Mouse (Mus musculus) kidney, postnatal 36 days (tissue): ENCODE measurements around the gene Mapk8ip2.
A peak's percentile ranks its signal among the peaks of the same experiment; 100 is the strongest.
"Not testable (repeated sequence)": the region's sequence is repeated elsewhere in the genome, so short reads cannot be mapped to it uniquely, and the experiment has no call there.

Experiments
- DNase-seq, 2 experiments: peaks; one replicate each; pipeline ENCODE4 v3.0.0; 2021 to 2022; ENCODE audit warnings: mixed read lengths in 2 of 2

The Mapk8ip2 gene

DNA sequence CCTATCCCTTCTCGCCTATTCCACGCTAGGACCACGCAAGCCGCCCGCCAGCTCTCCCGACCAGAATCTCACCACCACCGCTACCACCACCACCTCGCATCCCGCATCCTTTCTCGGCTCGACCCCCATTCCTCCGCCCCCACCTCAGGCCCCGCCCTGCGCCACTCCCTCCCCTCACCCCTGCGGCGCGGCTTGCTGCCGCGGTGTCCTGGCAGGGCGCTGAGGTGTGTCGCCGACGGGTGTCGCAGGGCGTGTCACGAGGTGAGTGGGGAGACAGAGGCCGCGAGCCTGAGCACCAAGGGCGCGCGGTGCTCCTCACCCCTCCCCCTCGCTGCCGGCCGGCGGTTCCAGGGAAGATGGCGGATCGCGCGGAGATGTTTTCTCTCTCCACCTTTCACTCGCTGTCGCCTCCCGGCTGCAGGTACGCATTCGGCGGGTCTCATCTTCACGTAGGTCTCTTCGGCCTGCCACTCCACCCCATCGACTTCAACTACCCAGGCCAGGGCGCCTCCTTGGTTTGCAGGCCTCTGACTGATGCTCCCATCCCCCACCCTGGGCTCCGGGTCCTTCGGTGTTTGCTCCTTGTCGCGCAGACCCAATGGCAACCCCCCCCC is at the start of gene Mapk8ip2:
Gene Mapk8ip2 (plus strand): TSS at position 49 of the 614 bp plus-strand sequence.
- no peak for DNase-seq

DNA sequence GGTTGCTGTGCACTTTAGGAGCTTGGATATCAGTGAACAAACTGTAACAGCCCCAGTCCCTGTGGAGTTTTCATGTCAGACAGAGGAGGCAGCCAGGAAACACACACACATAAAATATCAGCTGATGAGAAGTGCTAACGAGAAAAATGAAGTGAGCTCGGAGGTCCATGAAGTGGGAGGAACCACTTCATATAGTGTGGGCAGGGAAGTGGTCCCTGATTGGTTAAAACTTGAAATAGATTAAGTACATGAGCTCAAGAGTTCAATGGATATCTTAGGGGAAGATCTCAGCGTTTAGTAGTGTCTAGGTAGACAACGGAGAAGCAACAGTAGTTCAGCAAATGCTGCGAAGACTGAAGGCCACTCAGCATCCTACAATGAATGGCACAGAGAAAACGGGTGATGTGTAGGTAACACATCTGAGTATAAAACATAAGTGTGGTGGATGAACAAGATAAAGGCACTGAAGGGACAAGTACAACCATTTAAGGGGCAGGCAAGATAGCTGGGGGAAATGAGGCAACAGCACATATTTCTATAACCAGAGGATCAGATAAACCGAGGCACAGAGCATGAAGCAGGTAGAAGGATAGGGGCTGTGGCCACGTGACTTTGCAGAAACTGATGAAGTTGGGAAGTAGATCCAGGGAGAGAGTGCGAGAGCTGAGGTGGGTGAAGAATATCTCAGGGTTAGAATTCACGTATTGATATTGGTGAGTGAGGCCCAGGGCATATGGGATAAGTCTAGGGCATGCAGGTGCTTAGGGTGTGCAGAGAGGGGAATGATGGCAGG is 48.7 kb upstream of the Mapk8ip2 start:
- DNase-seq, result no peak

DNA sequence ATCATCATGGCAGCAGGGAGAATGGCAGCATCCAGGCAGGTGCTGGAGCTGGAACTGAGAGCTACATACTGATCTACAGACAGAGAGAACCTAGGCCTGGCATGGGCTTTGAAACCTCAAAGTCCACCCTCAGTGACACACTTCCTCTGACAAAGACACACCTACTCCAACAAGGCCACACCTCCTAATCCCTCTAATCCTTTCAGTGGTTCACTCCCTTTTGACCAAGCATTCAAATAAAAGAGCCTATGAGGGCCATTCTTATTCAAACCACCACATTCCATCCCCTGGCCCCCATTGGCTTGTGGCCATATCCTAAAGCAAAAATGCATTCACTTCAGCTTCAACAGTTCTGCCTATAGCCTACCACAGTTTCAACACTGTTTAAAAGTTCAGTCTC is 47.0 kb upstream of the Mapk8ip2 start:
- no peak for DNase-seq

DNA sequence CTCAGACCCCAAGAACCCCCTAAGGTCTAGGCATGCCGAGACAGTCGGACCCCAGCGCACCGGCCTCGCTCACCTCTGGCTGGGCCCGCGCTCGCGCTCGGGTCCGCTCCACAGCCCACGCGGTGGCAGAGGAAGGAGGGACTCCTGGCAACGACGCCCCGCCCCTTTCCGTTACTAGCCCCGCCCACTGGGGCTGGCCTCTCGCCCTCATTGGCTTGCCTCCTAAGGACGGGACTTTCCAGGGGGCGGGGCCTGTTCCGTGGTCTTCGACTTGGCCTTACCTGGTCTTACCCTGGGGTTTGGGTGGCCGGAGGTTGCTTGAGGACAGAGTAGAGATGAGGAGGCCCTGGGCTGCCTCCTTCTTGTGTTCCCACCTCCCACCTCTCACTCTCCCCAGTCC is 43.6 kb upstream of the Mapk8ip2 start, which contains the start of gene Syce3:
Gene Syce3 (minus strand): TSS at position 386 of the 400 bp plus-strand sequence.
- no peak for DNase-seq

DNA sequence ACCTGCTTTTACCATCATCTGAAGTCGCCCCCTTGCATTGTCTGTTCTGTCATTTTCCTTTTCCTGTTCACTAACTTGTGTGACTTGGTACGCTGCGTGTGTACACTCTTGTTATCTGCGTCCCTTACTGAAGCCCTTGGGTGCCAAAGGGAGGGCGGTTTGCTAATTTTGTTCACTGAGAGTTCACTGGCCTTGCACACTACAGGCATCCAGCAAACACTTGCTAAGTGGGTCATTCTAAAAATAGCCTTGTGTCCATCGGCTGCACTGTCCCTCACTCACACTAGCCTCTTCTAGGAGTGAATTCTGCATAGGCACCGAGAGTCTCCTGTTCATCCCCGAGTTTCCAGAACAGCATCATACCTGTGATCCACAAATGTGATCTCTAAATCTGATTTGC is 38.4 kb upstream of the Mapk8ip2 start:
- no peak for DNase-seq

DNA sequence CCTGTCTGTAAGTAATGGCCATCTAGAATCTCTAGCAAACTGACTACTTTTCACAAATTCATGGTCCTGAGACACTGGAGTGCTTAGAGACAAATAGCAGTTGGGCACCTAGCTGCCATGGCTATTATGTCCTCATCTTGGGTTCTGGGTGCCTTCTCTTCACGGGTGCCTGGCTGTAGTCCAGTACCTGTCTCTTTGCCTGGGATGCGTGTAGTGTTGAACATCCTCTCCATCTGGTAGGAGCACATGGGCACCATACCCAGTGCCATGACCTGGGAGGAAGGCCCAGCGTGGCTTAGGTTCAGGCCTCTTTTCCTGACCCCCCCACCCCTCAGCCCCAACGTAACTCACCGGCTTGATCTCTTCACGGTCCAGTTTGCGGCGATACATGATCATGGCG is 31.8 kb upstream of the Mapk8ip2 start:
- DNase-seq, result no peak

DNA sequence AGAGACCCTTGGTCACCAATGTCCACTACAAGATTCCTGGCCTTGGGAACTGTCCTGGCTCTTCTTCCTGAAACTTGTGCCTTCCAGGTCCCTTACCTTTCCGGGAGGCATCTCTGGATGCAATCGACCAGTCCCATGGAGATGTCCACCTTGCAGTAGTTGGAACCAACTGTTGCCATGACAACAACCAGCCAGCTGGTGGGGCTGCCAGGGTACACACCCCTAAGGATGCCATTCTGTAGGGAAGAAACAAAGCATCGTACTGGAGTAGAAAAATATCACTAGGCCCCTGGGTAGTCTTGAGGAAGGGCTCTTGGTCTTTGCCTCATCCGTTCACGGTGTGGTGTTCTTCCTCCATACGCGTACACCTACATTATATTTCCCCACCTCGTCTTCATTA is 29.1 kb upstream of the Mapk8ip2 start:
- DNase-seq, result no peak

DNA sequence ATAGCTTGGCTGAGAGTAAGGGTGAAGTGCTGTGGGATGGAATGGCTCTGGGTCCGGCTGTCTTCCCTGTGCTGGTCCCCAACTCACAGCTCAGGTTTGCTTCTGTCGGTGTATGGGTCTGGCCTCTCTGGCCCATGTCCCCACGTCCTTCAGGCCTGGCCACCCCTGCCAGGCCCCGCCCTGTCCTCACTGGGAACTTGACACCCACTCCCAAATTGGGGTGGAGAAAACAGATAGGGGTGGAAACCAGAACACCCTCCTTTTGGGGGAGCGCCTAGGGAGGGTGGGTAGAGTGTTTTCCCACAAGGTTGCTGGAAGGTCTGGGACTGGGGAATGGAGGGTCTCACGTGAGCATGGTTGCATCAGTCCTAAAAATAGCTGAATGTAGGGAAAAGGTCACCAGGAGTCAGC is 28.0 kb upstream of the Mapk8ip2 start, which contains the start of gene Cpt1b:
Gene Cpt1b (minus strand): TSS at position 153 of the 411 bp plus-strand sequence.
- DNase-seq, result peak; percentile 60 to 61

DNA sequence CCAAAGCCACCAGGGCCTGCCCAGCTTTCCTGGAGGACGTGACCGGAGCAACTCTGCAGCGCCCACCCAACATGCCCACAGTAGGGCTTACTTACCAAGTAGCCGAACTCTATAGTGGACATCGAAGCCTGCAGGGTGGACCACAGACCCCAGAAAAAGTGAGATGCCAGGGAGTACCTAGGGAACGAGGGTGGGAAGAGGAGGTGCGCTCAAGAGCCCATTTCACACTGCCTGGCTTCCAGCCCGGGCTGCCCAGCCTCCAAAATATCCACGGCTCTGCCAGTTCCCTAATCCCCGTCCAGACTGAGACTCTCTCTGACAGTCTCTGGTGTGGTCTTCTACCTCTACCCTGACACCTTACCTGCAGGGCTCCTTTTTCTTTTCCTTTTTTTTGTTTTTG is 27.0 kb upstream of the Mapk8ip2 start:
- DNase-seq, result no peak

DNA sequence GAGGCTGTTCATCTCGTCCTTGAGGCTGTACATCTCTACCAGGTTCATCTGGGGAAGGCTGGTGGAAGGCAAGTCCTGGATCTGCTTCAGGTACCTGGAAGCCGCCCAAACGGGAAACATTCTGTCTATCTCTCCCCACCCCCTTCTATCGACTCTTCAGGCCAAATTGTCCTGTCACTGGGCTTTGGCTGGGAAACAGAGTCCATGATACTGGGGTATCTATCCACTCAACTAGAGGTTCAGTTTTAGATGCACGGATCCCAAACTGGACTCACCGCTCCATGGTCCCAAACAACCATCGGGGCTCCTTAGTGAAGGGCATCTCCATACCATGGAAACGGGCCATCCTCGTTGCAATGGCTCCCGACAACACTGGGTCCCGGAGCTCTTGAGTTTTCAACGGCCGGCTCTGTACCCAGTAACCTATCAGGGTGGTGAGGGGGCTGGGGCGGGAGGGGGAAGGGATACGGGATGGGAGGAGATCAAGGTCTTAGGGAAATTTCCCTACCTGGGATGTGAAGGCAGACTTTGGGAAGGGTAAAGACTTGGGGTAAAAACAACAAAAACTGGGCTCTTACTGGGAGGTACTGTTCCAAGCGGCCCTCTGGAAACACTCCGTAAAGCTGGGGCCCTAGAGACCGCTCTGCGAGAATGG is 25.4 kb upstream of the Mapk8ip2 start:
- DNase-seq, result no peak

DNA sequence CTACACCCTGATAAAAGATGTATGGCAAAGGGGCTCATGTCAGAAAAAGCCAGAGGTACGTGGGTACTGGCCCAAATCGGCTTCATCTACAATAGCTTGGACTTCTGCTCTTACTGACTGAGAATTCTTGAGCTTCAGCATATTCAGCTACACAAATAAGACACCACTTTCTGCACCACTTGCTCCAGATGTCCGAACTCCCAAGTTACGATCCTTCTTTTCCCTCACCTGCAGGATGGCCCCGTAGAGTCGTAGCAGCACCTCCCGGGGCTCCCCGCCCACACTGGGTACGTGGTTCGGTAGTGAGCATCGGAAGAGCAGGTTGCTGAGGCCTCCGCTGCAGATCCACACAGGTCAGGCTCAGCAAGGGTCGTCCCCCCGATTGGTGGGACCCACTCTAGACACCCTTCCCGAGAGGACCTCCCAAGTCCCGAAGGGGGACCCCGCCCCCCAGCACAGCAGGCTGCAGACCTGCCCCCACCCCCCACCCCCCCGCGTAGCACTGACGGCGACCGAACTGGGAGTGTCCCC is 24.8 kb upstream of the Mapk8ip2 start:
- no peak for DNase-seq

DNA sequence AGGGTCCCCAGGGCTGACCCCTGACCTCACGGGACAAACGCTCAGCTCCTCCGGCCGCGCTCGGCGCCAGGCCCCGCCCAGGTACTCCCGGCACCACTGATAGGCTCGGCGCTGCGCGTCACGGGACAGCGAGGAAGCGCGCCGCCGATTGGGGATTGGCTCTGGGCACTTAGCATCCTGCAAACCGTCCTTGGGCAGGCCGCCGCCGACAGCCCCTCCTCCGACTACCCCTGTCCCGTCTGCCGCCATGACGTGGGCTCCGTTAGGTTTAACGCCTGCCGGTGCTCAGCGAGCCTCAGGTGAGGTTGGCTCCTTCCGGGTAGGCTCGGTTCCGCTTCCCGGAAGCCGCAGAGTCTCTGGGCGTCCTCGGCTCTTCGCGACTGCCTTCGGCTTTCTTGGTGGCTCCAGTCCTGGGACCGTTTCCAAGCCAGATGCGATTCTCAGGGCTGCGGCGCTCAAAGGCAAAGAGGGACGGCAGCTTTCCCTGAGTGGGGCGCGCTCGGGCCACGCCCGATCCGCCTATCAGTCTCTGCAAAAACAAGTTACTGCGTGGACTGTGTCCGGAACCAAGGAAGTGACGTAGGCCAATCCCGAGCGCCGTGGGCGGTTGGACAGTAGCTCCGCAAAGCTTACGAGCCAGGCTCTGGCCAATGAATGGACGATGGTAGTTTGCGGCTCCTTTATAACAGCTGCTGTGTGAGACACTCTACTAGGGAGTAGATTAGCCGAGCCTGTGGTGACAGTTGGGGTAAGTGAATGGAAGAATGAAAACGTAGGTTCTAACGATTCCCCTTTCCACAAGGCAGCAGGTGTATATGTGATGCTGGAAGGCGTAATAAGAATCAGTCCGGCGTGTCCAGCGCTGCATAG is 24.1 kb upstream of the Mapk8ip2 start, which contains the start of the genes C730034F03Rik, Gm44502 and Chkb:
Gene C730034F03Rik (plus strand): TSS at position 238 of the 870 bp plus-strand sequence.
Gene Gm44502 (minus strand): TSS at position 345 of the 870 bp plus-strand sequence.
Gene Chkb (minus strand): TSS at position 557 of the 870 bp plus-strand sequence.
- DNase-seq, result peak; percentile 95 to 96

DNA sequence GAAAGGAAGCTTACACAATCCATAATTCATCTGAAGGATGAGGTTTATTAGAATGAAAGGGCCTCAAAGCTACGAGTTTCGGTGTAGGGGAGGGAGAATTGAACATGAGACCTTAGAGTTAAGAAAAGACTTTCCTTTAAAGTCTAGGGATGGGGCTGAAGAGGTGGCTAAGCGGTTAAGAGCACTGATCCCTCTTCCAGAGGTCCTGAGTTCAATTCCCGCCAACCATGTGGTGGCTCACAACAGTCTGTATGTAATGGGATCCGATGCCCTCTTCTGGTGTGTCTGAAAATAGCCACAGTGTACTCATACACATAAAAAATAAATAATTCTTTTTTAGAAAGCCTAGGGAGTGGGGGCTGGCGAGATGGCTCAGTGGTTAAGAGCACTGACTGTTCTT is 23.4 kb upstream of the Mapk8ip2 start:
- no peak for DNase-seq

DNA sequence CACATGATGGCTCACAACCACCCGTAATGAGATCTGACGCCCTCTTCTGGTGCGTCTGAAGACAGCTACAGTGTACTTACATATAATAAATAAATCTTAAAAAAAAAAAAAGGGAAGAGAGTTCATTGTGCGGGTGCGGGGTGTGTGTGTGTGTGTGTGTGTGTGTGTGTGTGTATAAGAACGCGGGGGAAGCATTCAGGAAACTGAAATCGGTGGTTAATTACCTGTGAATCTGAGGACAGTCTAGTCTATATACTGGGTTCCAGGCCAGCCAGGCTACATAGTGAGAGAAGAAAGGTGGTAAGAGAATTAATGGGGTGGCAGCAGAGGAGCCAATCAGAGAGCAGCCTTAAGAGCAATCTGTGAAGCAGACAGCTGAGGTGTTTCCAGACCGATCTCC is 22.9 kb upstream of the Mapk8ip2 start:
- not testable (repeated sequence) for DNase-seq

DNA sequence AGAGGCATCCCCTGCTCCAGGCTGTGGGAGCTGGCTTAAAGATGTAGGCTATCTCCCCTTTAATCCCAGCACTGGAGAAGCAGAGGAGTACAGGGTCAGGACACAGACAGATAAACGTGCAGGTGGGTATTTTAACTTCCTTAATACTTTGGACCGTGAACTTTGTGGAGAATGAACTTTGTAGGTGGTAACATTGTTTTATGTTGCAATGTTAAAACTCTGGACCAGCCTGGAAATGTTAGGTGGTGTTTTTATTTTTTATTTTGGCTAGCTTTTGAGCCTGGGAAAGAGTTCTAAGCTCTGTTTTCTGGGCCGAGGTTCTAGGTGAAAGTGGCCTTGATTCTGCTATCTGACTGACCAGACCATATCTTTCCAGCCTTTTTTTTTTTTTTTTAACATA is 22.4 kb upstream of the Mapk8ip2 start:
- no peak for DNase-seq

DNA sequence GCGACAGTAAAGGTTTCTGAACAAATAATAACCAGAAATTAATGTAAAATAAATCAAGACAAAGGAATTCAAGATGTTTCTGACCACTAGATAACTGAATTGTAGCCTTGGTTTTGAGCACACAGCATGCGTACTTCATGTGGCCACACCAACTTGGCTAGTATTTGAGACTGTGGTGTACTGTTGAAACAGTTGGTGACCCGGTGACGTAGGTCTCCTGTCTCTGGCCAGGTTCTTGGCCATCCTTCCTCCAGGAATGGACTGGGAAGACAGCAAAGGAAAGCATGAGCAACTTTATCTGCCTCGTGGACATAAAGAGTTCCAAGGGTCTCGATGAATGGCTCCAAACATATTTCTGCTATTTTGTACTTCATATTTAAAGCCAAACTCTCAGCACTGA is 21.9 kb upstream of the Mapk8ip2 start:
- DNase-seq, result no peak

DNA sequence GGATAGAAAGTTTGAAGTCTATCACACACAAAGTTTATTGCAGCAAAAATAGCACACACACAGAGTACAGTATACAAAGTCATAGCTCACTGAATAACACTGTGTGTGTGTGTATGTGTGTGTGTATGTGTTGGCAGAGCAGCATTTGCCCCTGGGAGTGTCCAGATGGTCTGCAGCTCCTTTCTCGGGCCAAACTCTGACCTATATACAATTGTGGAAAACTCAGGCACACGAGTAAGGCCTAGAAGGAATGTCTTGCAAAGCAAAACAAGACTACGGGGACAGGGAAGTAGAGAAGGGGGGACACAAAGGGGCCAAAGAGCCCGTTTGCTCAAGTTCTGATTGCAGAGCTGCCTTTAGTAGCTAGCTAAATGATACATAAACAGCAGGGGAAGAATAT is 20.8 kb upstream of the Mapk8ip2 start:
- no peak for DNase-seq

DNA sequence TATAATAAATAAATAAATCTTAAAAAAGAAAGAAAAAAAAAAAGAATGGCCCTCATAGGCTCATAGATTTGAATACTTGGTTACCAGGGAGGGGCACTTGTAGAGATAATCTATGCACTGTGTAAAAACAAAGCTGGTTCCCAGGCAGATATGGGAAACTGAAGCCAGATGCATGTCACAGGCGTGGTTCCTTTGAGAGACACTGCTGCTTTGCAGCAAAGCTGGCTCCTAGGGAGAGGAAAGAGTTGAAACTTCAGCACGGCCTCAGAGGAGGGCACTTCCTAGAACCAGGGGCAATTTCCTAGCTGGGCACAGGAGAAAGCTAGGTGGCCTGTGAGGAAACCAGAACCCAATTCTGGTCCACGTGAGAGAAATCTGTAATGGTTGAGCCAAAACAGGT is 19.6 kb upstream of the Mapk8ip2 start:
- DNase-seq, result no peak

DNA sequence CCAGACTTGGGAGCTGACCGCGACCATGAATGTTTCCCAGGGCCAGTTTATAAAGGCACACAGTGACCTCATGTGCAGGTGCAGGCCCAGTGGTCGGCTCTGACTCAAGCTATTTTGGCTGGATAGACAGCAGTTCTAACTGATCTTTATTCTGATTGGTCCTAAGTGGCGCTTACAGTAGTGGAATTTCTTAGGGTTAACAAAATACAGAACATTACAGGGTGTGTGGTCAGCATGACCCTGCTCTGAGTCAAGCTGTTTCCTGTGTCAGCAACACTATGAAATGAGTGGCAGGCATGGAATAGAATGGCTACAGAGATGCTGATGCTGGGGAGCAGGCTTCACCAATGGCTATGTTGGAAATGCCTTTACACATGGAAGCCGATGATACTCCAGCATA is 17.8 kb upstream of the Mapk8ip2 start:
- DNase-seq, result no peak

DNA sequence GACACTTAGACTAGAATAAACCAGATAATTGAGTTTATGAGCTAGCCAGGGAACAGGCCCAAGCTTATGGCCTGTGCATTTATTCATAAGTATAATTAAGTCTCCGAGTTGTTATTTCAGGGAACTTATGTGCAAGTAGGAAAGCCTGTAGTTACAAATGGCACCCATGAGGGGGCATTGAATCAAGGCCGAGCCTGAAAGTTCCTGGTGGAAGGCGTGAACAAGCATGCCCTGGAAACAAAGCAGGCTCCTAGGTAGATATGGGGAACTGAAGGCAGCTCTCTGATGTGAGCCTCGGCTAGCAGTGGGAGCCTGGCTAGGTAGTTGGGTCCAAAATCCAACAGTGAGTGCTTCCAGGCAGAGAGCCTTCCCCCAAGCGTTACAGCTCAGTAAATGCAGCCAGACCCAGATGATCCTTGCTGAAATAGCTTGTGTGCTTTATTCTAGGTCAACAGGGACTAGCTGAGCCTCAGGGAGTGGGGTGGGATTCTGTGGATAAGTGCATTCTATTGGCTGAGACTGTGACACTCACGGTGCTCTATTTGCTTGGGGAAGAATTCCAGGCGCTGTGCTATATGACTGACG is 11.1 kb upstream of the Mapk8ip2 start:
- DNase-seq, result peak in 1 of 2 experiments; percentile 24
